Mouse (Mus musculus) MEL-GATA-1-ER (cell line): ENCODE results near the gene Icam2.
"Not testable (repeated sequence)": the region's sequence is repeated elsewhere in the genome, so short reads cannot be mapped to it uniquely, and the experiment has no call there.

ENCODE experiments used
- DNase-seq: peaks from one replicate; pipeline ENCODE4 v3.0.0-alpha.2; 2012; ENCODE audit warnings: low read depth; ENCODE audit errors: extremely low read depth

Icam2 gene

DNA sequence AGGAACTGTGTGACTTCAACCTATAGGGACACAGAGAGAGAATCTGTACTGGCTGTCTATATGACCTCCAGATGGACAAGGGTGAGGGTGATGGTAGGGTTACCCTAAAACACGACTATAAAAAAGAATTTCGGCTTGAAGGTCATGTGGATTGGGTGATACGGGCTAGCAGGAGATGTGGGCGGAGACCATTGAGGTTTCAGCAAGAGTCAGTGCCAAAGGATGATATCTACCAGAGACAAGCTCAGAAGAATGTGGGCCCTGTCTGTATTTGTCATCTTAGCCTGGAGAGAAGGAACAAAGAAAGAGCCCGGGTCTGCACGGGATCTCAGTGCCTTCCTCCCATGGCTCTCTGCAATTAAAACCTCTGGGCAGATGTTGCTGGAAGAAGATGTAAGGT, 38.1 kb downstream of the Icam2 start:
- no peak for DNase-seq

DNA sequence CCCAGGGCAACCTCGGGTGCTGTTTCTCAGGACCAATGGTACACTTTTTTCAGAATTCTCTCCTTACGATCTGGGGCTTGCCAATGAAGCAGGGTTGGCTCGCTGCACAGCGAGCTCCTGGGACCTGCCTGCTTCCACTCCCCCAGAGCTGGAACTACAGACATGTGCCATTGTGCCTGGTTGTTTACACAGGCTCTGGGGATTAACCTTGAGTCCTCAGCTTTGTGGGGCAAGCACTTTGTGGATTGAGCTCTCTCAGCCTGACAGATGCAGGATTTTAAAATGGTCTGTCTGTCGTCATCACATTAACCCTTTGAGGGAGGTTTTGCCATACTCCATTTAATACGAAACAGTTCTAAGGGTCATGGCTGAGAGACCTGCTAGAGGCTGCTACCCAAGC, 43.0 kb downstream of the Icam2 start:
- no peak for DNase-seq

DNA sequence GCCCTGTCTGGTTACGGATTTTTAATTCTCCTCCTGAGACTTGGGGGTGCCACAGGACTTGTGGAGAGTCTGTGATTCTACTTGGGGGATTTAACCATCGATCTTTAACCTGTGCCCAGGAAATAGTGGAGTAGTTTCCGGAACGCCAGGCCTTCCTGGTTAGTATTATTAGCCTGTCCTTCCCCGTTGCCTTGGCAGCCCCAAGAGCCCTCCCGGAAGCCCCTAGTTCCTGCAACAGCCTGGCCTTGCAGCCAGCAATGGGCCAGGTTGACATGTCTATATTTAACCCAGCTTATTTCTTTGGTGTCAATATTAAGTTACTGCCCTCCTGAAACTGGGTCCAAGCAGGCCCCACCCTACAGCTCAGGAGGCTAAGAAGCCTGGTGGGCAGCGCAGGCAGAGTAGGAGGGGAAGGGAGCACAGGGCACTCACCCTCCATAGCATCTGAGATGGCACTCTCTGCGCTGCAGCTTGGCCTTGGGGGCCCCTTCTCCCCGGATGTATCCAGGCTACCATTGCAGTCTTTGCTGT, 46.8 kb downstream of the Icam2 start:
- no peak for DNase-seq

DNA sequence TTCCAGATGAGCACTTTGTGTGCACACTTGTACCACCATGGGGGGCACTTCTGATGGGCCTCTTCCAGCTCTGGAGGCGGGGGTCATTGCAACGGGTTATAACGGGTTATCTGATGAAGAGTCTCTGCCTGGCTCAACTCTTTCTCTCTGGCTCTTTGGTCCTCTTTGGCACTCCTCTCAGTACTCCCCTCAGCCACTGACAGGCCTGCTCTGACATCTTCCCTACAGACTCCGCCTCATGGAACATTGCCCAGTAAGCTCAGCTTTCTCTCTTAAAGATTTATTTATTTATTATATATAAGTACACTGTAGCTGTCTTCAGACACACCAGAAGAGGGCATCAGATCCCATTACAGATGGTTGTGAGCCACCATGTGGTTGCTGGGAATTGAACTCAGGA, 48.6 kb downstream of the Icam2 start:
- not testable (repeated sequence) for DNase-seq

DNA sequence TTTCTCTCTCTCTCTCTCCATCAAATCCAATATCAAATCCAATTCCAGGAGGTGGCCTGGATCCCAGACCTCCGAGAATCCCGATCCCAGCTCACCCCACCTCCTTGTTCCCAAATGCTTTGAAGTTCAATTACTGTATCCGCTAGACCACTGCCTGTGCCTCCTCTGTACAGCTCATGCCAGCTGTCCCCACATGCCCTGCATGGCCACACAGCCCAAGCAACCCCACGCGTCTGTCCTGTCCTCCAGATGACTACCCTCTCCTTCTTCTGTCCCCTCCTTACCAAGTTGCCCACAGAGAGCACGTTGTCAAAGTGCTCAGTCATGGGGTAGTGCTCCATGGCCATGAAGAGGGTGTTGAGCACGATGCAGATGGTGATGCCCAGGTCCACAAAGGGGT, 49.0 kb downstream of the Icam2 start:
- no peak for DNase-seq

DNA sequence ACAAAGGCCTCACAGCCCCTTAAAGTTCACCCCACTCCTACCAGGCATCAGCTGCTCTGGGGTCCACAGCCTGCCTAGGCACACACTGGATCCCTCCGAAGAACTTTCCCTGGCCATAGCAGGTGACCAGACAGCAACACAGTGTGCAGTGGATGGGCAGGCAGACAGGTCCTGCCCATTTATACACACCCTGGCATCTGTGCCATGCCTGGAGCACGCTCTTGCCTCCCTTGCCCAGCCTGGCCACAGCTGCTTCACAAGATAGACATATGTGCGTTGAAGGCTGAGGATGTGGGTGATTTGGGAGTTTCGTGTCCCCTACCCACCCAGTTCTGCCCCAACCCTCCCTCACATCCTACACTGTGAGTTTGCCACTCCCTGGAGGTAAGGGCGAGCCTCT, 49.8 kb downstream of the Icam2 start:
- no peak for DNase-seq

DNA sequence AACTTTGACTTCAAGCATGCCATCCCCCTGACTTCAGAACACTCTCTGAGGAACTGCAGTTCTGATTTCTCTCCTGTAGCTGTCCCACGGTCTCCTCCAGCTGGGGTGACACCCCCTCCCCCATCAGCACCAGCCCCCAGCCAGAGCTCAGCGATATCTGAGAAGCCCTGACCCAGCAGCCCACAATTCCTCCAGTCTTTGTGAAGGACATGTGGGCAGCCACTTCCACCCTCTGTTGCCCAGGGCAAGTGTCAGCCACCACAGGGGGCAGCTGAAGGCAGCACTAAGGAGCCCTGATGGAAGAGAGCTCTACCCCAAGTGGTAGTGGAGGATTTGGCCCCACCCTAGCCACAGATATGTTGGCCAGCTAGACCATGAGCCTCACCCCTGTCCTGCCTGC, 53.8 kb downstream of the Icam2 start:
- DNase-seq: no peak

DNA sequence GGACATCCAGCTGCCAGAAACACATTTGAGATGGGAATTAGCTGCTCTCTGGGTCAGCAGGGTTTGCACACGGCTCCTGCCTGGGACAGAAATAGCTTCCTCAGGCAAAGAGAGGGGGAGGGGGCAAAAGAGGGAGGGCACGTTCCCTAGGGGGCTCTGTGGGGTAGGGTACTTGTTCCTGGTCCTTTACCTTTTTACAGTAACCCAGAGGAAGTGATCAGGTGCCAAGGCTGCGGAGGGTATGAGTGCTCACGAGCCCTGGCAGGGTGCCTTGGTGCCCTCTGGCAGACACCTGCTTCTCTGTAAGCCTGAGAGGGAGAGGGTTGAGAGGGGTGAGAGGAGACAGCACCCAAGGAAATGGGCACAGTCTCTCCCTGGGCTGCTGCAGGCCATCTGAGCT, 55.4 kb downstream of the Icam2 start:
- no peak for DNase-seq

DNA sequence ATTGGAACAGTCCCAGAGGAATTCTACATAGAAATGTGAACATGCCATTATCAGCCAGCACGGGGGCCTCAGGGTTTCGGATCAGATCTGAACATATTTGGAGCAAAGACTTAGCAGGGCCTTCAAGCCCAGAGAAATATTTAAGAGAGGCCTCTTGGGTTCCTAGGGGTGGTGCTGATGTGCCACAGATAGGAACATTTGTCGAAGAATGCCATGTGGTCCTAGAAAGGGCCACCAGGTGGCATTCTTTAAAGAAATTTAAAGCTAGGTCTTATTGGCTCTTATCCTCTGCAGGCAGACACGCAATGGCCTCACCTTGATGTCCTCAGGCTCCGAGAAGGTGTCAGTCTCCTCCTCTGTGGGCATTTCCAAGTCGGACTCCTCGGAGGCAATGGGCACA, 58.2 kb downstream of the Icam2 start:
- DNase-seq: peak; percentile 24

DNA sequence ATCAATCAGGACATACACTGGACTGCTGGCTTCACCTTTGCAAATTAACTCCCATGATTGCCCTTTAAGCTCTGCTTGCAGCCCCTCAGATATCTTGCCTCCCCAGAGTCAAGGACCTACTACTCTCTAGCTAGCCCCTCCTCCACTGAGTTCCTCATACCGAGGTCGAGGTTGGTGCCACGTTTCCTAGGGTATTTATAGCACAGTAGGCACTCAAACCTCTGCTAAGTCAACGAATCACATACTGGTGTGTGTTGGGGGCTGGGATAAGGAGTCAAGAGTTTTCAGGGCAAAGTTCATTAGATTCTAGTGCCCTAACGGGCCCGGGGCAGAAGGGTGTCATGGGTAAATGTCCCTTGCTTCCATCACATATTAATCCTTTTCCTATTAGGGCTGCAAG, 58.7 kb downstream of the Icam2 start:
- DNase-seq: no peak

DNA sequence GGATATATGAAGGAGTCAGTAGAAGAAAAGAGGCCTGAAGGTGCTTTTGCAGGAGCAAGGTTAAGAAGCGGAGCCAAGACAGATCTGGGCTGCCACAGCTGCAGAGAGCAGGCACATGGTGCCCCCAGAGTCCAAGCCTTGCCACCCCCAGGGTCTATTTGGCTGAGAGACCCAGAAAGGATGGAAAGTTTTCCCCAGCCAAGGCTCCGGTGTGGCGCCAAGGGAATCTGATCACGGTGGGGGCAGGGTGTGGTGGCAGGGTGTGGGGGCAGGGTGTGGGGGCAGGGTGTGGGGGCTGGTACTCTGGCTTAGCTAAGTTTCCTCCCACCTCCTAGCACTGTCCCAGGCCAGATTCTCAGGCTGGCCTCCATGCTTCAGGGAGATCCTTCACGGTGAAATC, 59.4 kb downstream of the Icam2 start:
- DNase-seq: no peak
